14 mouse cellular contexts compared by ENCODE assay signal in the genomic region with DNA sequence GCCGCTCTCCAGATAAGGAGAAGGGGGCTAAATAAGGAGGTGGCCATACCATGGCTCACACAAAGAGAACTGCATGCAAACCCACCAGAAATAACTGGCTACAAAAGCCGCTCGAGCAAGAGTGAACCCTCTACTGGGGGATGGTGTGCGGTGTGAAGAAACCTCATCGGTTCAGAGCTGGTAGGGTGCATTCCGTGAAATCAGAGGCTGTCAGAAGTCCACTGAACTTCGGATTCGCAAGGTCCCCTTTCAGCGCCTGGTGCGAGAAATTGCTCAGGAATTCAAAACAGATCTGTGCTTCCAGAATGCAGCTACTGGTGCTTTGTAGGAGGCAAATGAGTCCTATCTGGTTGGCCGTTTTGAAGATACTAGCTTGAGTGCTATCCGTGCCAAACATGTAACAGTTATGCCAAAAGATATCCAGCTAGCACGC. TPM values are rescaled to one million over a fixed set of nuclear protein-coding genes. Genes with fewer than 3 reads are reported as not detected.
DNase-seq lines count a peak whose midpoint lies in the region; ATAC-seq lines count a peak whose summit lies in the region.
"Had no signal": no experiment of that assay in that cellular context is flagged by ENCODE, and none has a peak within 500 bp of the region (broad histone marks: within the 10 kb centered on the region; RNA-seq: fewer than 3 reads in every experiment).

No protein-coding gene starts in this region.

- peak overlapping the region; percentile 48; the same call in 1 of the 2 replicates for H3K27ac ChIP-seq in heart, embryonic 10.5 days
- H3K27ac ChIP-seq in forebrain, embryonic 14.5 days (ENCODE audit: low read depth, low read length), result no peak overlapping the region
- H3K27ac ChIP-seq: midbrain, embryonic 12.5 days had no signal

- H3K36me3 ChIP-seq in heart, embryonic 10.5 days, result no peaks in the 10 kb centered on the region
- no peaks in the 10 kb centered on the region for H3K36me3 ChIP-seq in forebrain, embryonic 14.5 days (ENCODE audit: control insufficient read depth, insufficient read depth, low read length)
- H3K36me3 ChIP-seq: midbrain, embryonic 12.5 days had no signal

- no peaks in the 10 kb centered on the region for H3K27me3 ChIP-seq in heart, embryonic 10.5 days (ENCODE audit: insufficient read depth, poor library complexity, severe bottlenecking)
- H3K27me3 ChIP-seq in forebrain, embryonic 14.5 days (replicated peaks; ENCODE audit: control insufficient read depth, insufficient read depth, low read length), result no peaks in the 10 kb centered on the region

- peak; percentile 20 for DNase-seq in layer of hippocampus, adult 11-12 months (ENCODE audit: low spot score)
- no peak for DNase-seq in layer of hippocampus, postnatal 36 days
- peak; percentile 33 for DNase-seq in thymus, postnatal 4 days
- no peak for DNase-seq in thymus, postnatal 36 days
- DNase-seq in heart, embryonic 10.5 days (ENCODE audit: low spot score), result no peak
- peak; percentile 26 to 40 for DNase-seq in lung, postnatal 4 days
- DNase-seq in forebrain, embryonic 14.5 days (ENCODE audit: low spot score), result no peak
- DNase-seq in layer of hippocampus, adult 9-10 months (ENCODE audit: low spot score), result no peak
- DNase-seq: adrenal gland, postnatal 10 days had no signal

- 31% methylated on average over 13 of the region's 13 CpGs for WGBS in heart, embryonic 10.5 days
- 82% methylated on average over 13 of the region's 13 CpGs for WGBS in forebrain, embryonic 14.5 days

- no peaks in the 10 kb centered on the region for H3K4me1 ChIP-seq in heart, embryonic 10.5 days
- no peaks in the 10 kb centered on the region for H3K4me1 ChIP-seq in forebrain, embryonic 14.5 days (ENCODE audit: control insufficient read depth, insufficient read depth, low read length)
- H3K4me1 ChIP-seq: midbrain, embryonic 12.5 days had no signal

- no peak overlapping the region for H3K4me2 ChIP-seq in forebrain, embryonic 14.5 days (ENCODE audit: low read length)
- H3K4me2 ChIP-seq: midbrain, embryonic 12.5 days had no signal

- ATAC-seq in forebrain, embryonic 14.5 days, result no peak

- no peak overlapping the region for H3K9ac ChIP-seq in forebrain, embryonic 14.5 days (ENCODE audit: low read length)
- H3K9ac ChIP-seq: midbrain, embryonic 12.5 days had no signal

- H3K4me3 ChIP-seq in heart, embryonic 10.5 days, result peak overlapping the region; percentile 29; the same call in 1 of the 2 replicates
- no peak overlapping the region for H3K4me3 ChIP-seq in forebrain, embryonic 14.5 days (ENCODE audit: low read depth, low read length)
- H3K4me3 ChIP-seq: midbrain, embryonic 12.5 days had no signal

- no peaks in the 10 kb centered on the region for H3K9me3 ChIP-seq in heart, embryonic 10.5 days
- no peaks in the 10 kb centered on the region for H3K9me3 ChIP-seq in forebrain, embryonic 14.5 days (replicated peaks; ENCODE audit: control insufficient read depth, low read length)
- H3K9me3 ChIP-seq: midbrain, embryonic 12.5 days had no signal

RNA-seq across cellular contexts. Expression of gene 4921517D22Rik, which starts 5.6 kb away (rescaled TPM):
- total RNA-seq in layer of hippocampus, postnatal 36 days (2021), result not detected
- polyA plus RNA-seq in heart, embryonic 10.5 days (2016; fragmentation: Nextera tagmentation; extraction: Ambion mirVana), result not detected in 2 replicates
- not detected in 2 replicates for polyA plus RNA-seq in forebrain, embryonic 14.5 days (2014; fragmentation: Nextera tagmentation; extraction: Ambion mirVana)
- total RNA-seq: adrenal gland, postnatal 10 days; ES-E14; liver, adult 2 months had no signal
- polyA plus RNA-seq: cortical plate, adult 2 months; forebrain, embryonic 11.5 days; liver, adult 2 months; midbrain, embryonic 12.5 days had no signal

RNA-seq across cellular contexts. Expression of gene Golm1, which starts 12.7 kb away (rescaled TPM):
- total RNA-seq in layer of hippocampus, postnatal 36 days (2021), result 10 to 100 TPM; 64.3 to 74.2 TPM
- polyA plus RNA-seq in heart, embryonic 10.5 days (2016; fragmentation: Nextera tagmentation; extraction: Ambion mirVana), result 72.4 and 74.5 TPM in 2 replicates
- polyA plus RNA-seq in forebrain, embryonic 14.5 days (2014; fragmentation: Nextera tagmentation; extraction: Ambion mirVana), result 50.1 and 57.7 TPM in 2 replicates

RNA-seq across cellular contexts. Expression of gene Spata31d1a, which starts 21.8 kb away (rescaled TPM):
- total RNA-seq in layer of hippocampus, postnatal 36 days (2021), result under 1 TPM; 0.08 to 0.40 TPM
- polyA plus RNA-seq in heart, embryonic 10.5 days (2016; fragmentation: Nextera tagmentation; extraction: Ambion mirVana), result 0.02 and 0.05 TPM in 2 replicates
- not detected in 2 replicates for polyA plus RNA-seq in forebrain, embryonic 14.5 days (2014; fragmentation: Nextera tagmentation; extraction: Ambion mirVana)
- total RNA-seq: adrenal gland, postnatal 10 days; liver, adult 2 months had no signal
- polyA plus RNA-seq: forebrain, embryonic 11.5 days; liver, adult 2 months had no signal

RNA-seq across cellular contexts. Expression of gene Spata31d1b, which starts 23.7 kb away (rescaled TPM):
- under 1 TPM; 0.07 to 0.20 TPM for total RNA-seq in layer of hippocampus, postnatal 36 days (2021)
- polyA plus RNA-seq in heart, embryonic 10.5 days (2016; fragmentation: Nextera tagmentation; extraction: Ambion mirVana), result not detected in 2 replicates
- polyA plus RNA-seq in forebrain, embryonic 14.5 days (2014; fragmentation: Nextera tagmentation; extraction: Ambion mirVana), result not detected in 2 replicates
- total RNA-seq: adrenal gland, postnatal 10 days; liver, adult 2 months had no signal
- polyA plus RNA-seq: forebrain, embryonic 11.5 days; liver, adult 2 months; midbrain, embryonic 12.5 days had no signal

RNA-seq across cellular contexts. Expression of gene Spata31d1d, which starts 43.2 kb away (rescaled TPM):
- not detected for total RNA-seq in layer of hippocampus, postnatal 36 days (2021)
- polyA plus RNA-seq in heart, embryonic 10.5 days (2016; fragmentation: Nextera tagmentation; extraction: Ambion mirVana), result not detected in 2 replicates
- not detected in 2 replicates for polyA plus RNA-seq in forebrain, embryonic 14.5 days (2014; fragmentation: Nextera tagmentation; extraction: Ambion mirVana)
- total RNA-seq: adrenal gland, postnatal 10 days; liver, adult 2 months had no signal
- polyA plus RNA-seq: forebrain, embryonic 11.5 days; liver, adult 2 months; midbrain, embryonic 12.5 days had no signal

Comparison
In these comparisons a context has a peak if more than half of its experiments do, and no peak if none do; other contexts are left out.
1. DNase-seq: peak in layer of hippocampus, adult 11-12 months (single experiment), thymus, postnatal 4 days (single experiment) and lung, postnatal 4 days (2 of 2); none in layer of hippocampus, postnatal 36 days (0 of 2), thymus, postnatal 36 days (0 of 2), heart, embryonic 10.5 days (single experiment), forebrain, embryonic 14.5 days (single experiment) and layer of hippocampus, adult 9-10 months (single experiment).